Mouse (Mus musculus) neural tube, embryonic 15.5 days (tissue): ENCODE measurements around the gene Zmiz2. TPM values are rescaled to one million over a fixed set of nuclear protein-coding genes. Genes with fewer than 3 reads are reported as not detected.
"Not testable (repeated sequence)": the region's sequence is repeated elsewhere in the genome, so short reads cannot be mapped to it uniquely, and the experiment has no call there.

Source experiments
- ATAC-seq: fragments of 200-750 bp; cut with Nextera tagmentation; 2 replicates; pipeline ENCODE4 v1.8.0; 2017; ENCODE audit warnings: mild to moderate bottlenecking, moderate TSS enrichment, moderate library complexity; ENCODE audit not compliant: low FRiP score
- H3K27ac ChIP-seq: fragments of 300-500 bp; sonication (generic); replicated peaks from 2 replicates; pipeline ENCODE4 v1.5.1; 2015; ENCODE audit warnings: mild to moderate bottlenecking, inconsistent platforms
- H3K27me3 ChIP-seq: fragments of 300-500 bp; sonication (generic); replicated peaks from 2 replicates; pipeline ENCODE4 v1.6.1; 2015; ENCODE audit warnings: inconsistent platforms
- H3K36me3 ChIP-seq: fragments of 300-500 bp; sonication (generic); 2 replicates; pipeline ENCODE4 v1.6.1; 2015; ENCODE audit warnings: inconsistent platforms
- H3K4me1 ChIP-seq: fragments of 300-500 bp; sonication (generic); 2 replicates; pipeline ENCODE4 v1.6.1; 2015; ENCODE audit warnings: inconsistent platforms
- H3K4me2 ChIP-seq: fragments of 300-500 bp; sonication (generic); 2 replicates; pipeline ENCODE4 v1.6.1; 2015; ENCODE audit warnings: inconsistent platforms, mild to moderate bottlenecking, moderate library complexity
- H3K4me3 ChIP-seq: fragments of 300-500 bp; sonication (generic); replicated peaks from 2 replicates; pipeline ENCODE4 v1.5.1; 2015; ENCODE audit warnings: mild to moderate bottlenecking, inconsistent platforms
- H3K9ac ChIP-seq: fragments of 300-500 bp; sonication (generic); replicated peaks from 2 replicates; pipeline ENCODE4 v1.6.1; 2015; ENCODE audit warnings: mild to moderate bottlenecking, inconsistent platforms
- H3K9me3 ChIP-seq: fragments of 300-500 bp; sonication (generic); replicated peaks from 2 replicates; pipeline ENCODE4 v1.6.1; 2016; ENCODE audit warnings: inconsistent platforms
- WGBS: fragments of 180-500 bp; shearing (Covaris S2); methylation state at CpG from one replicate; pipeline ENCODE4 v1.1.7; 2015; ENCODE audit warnings: mixed read lengths; 5-methylcytosine and 5-hydroxymethylcytosine counted together
- polyA plus RNA-seq: library from polyadenylated mRNA; unstranded; fragments of >200 nt; fragmentation: Nextera tagmentation; extraction: Ambion mirVana; gene quantifications from 2 replicates; pipeline ENCODE4 v1.2.1, GENCODE M21; 2015

Gene Zmiz2
- polyA plus RNA-seq, 1 experiment from 2014 or later = 28.3 TPM

GRCm38 (mm10) chr11:6437667-6438066, 48.8 kb downstream of the Zmiz2 start:
- Histone ChIP-seq H3K9ac (no peak overlapping the region), H3K27ac (no peak overlapping the region), H3K27me3 (no peaks in the 10 kb centered on the region), H3K36me3 (peaks cover 26% of the 10 kb centered on the region), H3K4me3 (no peak overlapping the region), H3K9me3 (no peaks in the 10 kb centered on the region), H3K4me2 (no peak overlapping the region), H3K4me1 (0 out of 2 replicates have a peak, but pooled peaks cover under 1% of the 10 kb centered on the region)
- 95% methylated on average over 2 of the region's 2 CpGs for WGBS
- no peak for ATAC-seq

- H3K27me3 ChIP-seq = no peaks in the 10 kb centered on the region
- no peak overlapping the region for H3K9ac ChIP-seq
- H3K4me1 ChIP-seq = peaks cover 14% of the 10 kb centered on the region
- H3K9me3 ChIP-seq = no peaks in the 10 kb centered on the region
- no peak overlapping the region for H3K4me3 ChIP-seq
- H3K27ac ChIP-seq = no peak overlapping the region
- H3K36me3 ChIP-seq = peaks cover 18% of the 10 kb centered on the region
- WGBS = 91% methylated on average over 4 of the region's 4 CpGs
- ATAC-seq = no peak
- H3K4me2 ChIP-seq = no peak overlapping the region
These were observed 51.3 kb downstream of the Zmiz2 start for GRCm38 (mm10) chr11:6440171-6440570.

DNA sequence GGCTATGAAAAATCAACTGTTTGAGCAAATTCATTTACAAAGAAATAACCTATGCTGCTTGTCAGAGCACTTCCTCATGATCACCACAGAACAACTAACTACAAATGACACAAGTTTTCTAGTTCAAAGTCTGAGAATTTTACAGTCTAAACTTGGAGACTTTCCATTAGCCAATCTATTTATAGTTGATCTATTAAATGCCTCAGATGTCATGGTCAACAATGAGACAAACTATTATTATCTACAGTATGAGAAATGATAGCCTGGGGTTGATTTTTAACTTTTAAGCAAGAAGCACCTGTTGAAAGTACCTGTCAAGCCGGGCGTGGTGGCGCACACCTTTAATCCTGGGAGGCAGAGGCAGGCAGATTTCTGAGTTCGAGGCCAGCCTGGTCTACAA, 53.7 kb downstream of the Zmiz2 start:
- H3K4me1 ChIP-seq = peaks cover 15% of the 10 kb centered on the region
- H3K27ac ChIP-seq = no peak overlapping the region
- H3K4me2 ChIP-seq = no peak overlapping the region
- no peaks in the 10 kb centered on the region for H3K27me3 ChIP-seq
- no peak overlapping the region for H3K9ac ChIP-seq
- no peaks in the 10 kb centered on the region for H3K9me3 ChIP-seq
- H3K36me3 ChIP-seq = peaks cover 3% of the 10 kb centered on the region; the same call in 1 of the 2 replicates
- ATAC-seq = no peak
- 98% methylated on average over 4 of the region's 4 CpGs for WGBS
- no peak overlapping the region for H3K4me3 ChIP-seq

DNA sequence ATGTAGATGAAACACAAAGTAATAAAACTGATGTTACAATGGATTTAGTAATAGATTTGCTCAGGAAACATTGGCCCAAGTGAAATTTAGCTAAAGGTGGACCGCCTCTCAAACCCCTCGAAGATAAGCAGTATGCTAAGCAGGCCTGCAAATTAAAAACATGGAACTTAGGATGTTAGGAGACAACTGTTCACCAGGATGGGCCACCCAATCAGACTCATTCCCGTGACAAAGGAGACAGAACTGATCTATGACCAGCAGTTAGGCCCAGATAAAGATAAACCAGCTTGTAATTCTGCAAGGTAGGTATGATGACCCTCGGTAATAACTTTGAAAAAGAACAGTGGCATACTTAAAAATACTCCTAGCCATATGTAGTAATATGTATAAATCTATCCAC, 54.2 kb downstream of the Zmiz2 start:
- Histone ChIP-seq H3K4me3 (peak overlapping the region; percentile 87), H3K4me2 (peak overlapping the region; percentile 70), H3K9me3 (no peaks in the 10 kb centered on the region), H3K27ac (peak overlapping the region; percentile 94), H3K27me3 (no peaks in the 10 kb centered on the region), H3K4me1 (peaks cover 15% of the 10 kb centered on the region), H3K9ac (peak overlapping the region; percentile 82), H3K36me3 (no peaks in the 10 kb centered on the region; the same call in 1 of the 2 replicates)
- WGBS = 48% methylated on average over 4 of the region's 4 CpGs
- no peak for ATAC-seq

DNA sequence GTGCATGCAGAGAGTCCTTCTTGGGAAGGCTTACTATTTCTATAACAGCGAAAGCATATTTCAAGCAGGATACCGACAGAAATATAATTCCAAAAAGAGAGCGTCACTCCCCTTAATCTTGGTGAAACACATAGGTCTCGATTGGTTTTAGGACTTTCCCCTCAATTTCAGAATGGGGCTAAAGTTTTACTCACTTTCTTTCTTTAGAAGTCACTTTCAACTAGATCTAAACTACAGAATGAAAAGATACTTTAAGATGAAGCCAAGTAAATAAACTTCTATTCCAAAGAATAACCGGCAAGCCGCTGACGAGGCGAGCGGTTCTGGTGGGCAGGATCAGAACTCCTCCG, 54.8 kb downstream of the Zmiz2 start:
- no peaks in the 10 kb centered on the region for H3K9me3 ChIP-seq
- peak overlapping the region; percentile 82 for H3K9ac ChIP-seq
- no peaks in the 10 kb centered on the region for H3K27me3 ChIP-seq
- H3K4me1 ChIP-seq = peaks cover 15% of the 10 kb centered on the region
- H3K27ac ChIP-seq = peak overlapping the region; percentile 94
- ATAC-seq = no peak
- H3K4me3 ChIP-seq = peak overlapping the region; percentile 87
- peak overlapping the region; percentile 70 for H3K4me2 ChIP-seq
- WGBS = 1% methylated on average over 10 of the region's 10 CpGs
- H3K36me3 ChIP-seq = no peaks in the 10 kb centered on the region

DNA sequence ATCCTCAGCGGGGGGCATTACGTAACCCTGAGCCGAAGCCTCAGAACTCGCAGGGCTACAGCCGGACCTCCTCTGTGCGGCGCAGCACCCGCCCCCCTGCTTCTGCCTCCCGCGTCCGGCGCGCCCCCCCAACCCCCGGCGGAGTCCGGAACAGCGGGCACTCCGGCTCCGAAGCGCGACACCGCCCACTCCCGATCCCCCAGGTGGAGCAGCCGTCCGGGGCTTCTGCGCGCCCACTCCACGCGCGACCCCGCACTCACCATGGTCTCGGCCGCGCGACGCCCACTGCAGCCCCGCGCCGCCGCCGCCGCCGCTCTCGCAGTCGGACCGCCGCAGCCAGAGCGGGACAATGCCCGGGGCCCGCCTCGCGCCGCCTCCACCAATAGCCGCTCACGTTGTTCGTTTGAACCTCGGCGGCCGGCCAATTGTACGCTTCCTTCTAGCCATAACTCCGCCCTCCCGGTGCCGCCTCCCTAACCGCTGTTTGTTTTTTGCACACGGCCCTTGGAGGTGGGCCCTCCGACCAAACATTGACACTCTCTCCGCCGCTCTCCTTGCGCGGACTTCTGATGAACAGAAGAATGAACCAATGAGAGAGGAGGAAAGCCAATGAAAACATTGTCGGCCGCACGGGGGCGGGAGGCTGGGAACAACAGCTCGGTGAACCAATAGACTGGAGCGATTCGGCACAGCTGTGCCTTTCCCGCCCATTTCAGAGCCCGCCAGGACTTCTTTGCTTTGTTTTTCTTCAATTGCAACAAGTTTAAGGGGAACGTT, 55.4 kb downstream of the Zmiz2 start, which contains the start of gene H2afv:
Gene H2afv, minus strand, starts transcription at position 367 of the 777 bp plus-strand sequence.
- Histone ChIP-seq H3K27ac (peak within 1 kb of the TSS; percentile 94), H3K4me1 (peaks cover 15% of the 10 kb centered on the region), H3K36me3 (no peaks in the 10 kb centered on the region), H3K27me3 (no peaks in the 10 kb centered on the region), H3K9me3 (no peaks in the 10 kb centered on the region), H3K4me2 (peak within 1 kb of the TSS; percentile 70), H3K4me3 (peak within 1 kb of the TSS; percentile 87), H3K9ac (peak within 1 kb of the TSS; percentile 82)
- under 1% methylated on average over 78 of the region's 80 CpGs for WGBS
- peak; percentile 100 for ATAC-seq

- H3K4me2 ChIP-seq = peak overlapping the region; percentile 60; the same call in 1 of the 2 replicates
- no peak overlapping the region for H3K4me3 ChIP-seq
- no peaks in the 10 kb centered on the region for H3K36me3 ChIP-seq
- H3K9me3 ChIP-seq = no peaks in the 10 kb centered on the region
- no peak overlapping the region for H3K9ac ChIP-seq
- H3K27me3 ChIP-seq = no peaks in the 10 kb centered on the region
- 84% methylated on average over 4 of the region's 4 CpGs for WGBS
- H3K4me1 ChIP-seq = peaks cover 15% of the 10 kb centered on the region
- H3K27ac ChIP-seq = no peak overlapping the region
- ATAC-seq = no peak
These were observed 56.6 kb downstream of the Zmiz2 start for GRCm38 (mm10) chr11:6445441-6445840.

DNA sequence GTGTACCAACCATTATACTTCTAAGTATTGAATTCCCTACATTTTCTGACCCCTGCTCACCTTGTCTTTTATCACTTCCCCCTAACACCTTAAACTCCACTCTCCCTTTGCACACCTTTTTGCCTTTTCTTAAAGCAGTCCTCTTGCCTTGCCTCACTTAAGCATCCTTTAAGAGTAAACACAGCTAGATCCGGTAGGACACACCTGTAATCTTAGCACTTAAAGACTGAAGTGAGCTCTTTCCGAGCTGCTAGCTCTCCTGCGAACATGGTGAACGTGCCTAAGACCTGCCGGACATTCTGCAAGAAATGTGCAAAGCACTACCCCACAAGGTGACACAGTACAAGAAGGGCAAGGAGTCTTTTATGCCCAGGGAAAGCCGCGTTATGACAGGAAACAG, 57.1 kb downstream of the Zmiz2 start:
- Histone ChIP-seq H3K9me3 (no peaks in the 10 kb centered on the region), H3K27ac (no peak overlapping the region), H3K4me1 (peaks cover 15% of the 10 kb centered on the region), H3K27me3 (no peaks in the 10 kb centered on the region), H3K9ac (no peak overlapping the region), H3K36me3 (no peaks in the 10 kb centered on the region), H3K4me2 (no peak overlapping the region), H3K4me3 (no peak overlapping the region)
- no peak for ATAC-seq
- WGBS = 91% methylated on average over 7 of the region's 7 CpGs

- Histone ChIP-seq H3K9me3 (no peaks in the 10 kb centered on the region), H3K4me2 (no peak overlapping the region), H3K36me3 (no peaks in the 10 kb centered on the region), H3K4me3 (no peak overlapping the region), H3K27ac (no peak overlapping the region), H3K4me1 (peaks cover 15% of the 10 kb centered on the region), H3K9ac (no peak overlapping the region), H3K27me3 (no peaks in the 10 kb centered on the region)
- ATAC-seq = no peak
- WGBS = 86% methylated on average over 4 of the region's 4 CpGs
These were observed 58.6 kb downstream of the Zmiz2 start for GRCm38 (mm10) chr11:6447493-6447892.

GRCm38 (mm10) chr11:6448155-6448554, 59.3 kb downstream of the Zmiz2 start:
- not testable (repeated sequence) for ATAC-seq

More at GRCm38 (mm10) chr11:6448155-6448554, 59.3 kb downstream of the Zmiz2 start:
- H3K4me1 ChIP-seq = peaks cover 11% of the 10 kb centered on the region
- not testable (repeated sequence) for H3K4me3 ChIP-seq, H3K27me3 ChIP-seq, H3K9me3 ChIP-seq, H3K4me2 ChIP-seq, H3K27ac ChIP-seq, H3K36me3 ChIP-seq, H3K9ac ChIP-seq
- 96% methylated on average over 5 of the region's 5 CpGs for WGBS
